Mouse (Mus musculus): ENCODE data around the gene Pelp1. TPM values are rescaled to one million over a fixed set of nuclear protein-coding genes. Genes with fewer than 3 reads are reported as not detected.

Pelp1 gene
- total RNA-seq, 1 experiment: 77.5 TPM

DNA sequence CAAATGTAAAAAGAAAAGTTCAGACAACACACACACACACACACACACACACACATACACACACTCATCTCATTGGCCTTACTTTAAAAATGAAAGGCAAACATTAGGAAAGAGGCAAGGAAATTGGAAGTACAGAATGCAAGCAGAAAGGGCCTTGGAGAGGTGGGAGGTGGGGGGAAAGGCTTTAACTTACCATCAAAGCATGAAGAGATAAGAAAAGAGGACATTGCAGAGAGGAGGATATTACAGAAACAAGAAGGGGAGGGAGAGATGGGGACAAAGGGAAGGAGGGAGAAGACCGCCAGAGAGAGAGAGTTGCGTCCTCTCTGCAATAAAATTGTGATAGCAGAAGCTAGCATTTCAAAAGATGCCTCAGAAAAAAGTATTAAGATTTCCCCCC is 28.5 kb downstream of the Pelp1 start:
- no peak overlapping the region for H3K4me3 ChIP-seq (ENCODE audit: insufficient read depth in 1 of 2, low read depth in 1 of 2, low read length in 2 of 2, poor library complexity in 1 of 2, severe bottlenecking in 1 of 2)
- H3K4me1 ChIP-seq (ENCODE audit: control insufficient read depth in 2 of 2, insufficient read depth in 2 of 2, low read length in 2 of 2, poor library complexity in 1 of 2): no peaks in the 10 kb centered on the region
- H3K36me3 ChIP-seq (ENCODE audit: control insufficient read depth, insufficient read depth, low read length, poor library complexity, severe bottlenecking): peaks cover 3% of the 10 kb centered on the region; the same call in 1 of the 2 replicates
- no peak for DNase-seq (ENCODE audit: low read depth, low spot score)
- TF ChIP-seq ZC3H11A (IDR thresholded peaks at IDR 0.05; ENCODE audit: borderline replicate concordance, low read depth, low read length) (no peak), ZNF384 (IDR thresholded peaks at IDR 0.05; ENCODE audit: low read depth, low read length) (no peak), HCFC1 (IDR thresholded peaks at IDR 0.05; ENCODE audit: borderline replicate concordance, insufficient read depth, low read length) (no peak), MAFK (IDR thresholded peaks at IDR 0.05; ENCODE audit: insufficient read depth, low read depth, low read length) (no peak)
- H3K9me3 ChIP-seq (ENCODE audit: control insufficient read depth, insufficient read depth, low read depth, low read length): no peaks in the 10 kb centered on the region
- H3K27ac ChIP-seq (ENCODE audit: insufficient read depth, low read depth, low read length, poor library complexity, severe bottlenecking): no peak overlapping the region
- in situ Hi-C loops (cut with MboI; ENCODE audit: low sequenced_read_pairs in 2 of 2, unreplicated experiment in 2 of 2): no loop called here
- no peak overlapping the region for H3K9ac ChIP-seq (ENCODE audit: insufficient read depth, low read depth, low read length, poor library complexity, severe bottlenecking)

DNA sequence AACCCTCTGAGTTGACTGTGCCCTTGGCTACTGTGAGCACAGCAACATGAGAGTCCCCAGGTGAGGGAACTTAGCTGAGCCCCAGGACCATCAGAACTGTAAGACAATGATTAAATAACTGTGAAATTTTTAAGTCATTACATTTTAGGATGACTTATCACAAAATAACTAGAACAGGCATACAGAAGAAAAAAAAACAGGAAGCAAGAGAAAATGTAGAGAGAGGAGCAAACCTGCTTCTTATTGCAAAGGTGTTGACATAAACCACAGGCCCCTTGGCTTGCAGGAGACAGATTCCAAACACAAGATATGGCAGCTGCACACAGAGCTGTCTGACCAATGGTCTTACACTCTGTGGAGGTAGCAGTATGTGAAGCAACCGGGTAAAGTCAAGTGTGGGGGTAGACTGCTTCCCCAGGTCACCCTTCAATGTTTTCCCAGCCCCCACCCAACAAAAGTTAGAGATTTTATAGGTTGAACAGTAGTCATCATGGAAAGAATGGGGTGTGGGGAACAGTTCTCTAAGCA is 29.3 kb downstream of the Pelp1 start:
- H3K9me3 ChIP-seq (ENCODE audit: control insufficient read depth, insufficient read depth, low read depth, low read length): no peaks in the 10 kb centered on the region; the same call in 1 of the 2 replicates
- H3K36me3 ChIP-seq (ENCODE audit: control insufficient read depth, insufficient read depth, low read length, poor library complexity, severe bottlenecking): peaks cover 3% of the 10 kb centered on the region; the same call in 1 of the 2 replicates
- no peaks in the 10 kb centered on the region for H3K4me1 ChIP-seq (ENCODE audit: control insufficient read depth in 2 of 2, insufficient read depth in 2 of 2, low read length in 2 of 2, poor library complexity in 1 of 2)
- no peak for DNase-seq (ENCODE audit: low read depth, low spot score)
- H3K9ac ChIP-seq (ENCODE audit: insufficient read depth, low read depth, low read length, poor library complexity, severe bottlenecking): no peak overlapping the region
- no peak for TF ChIP-seq MAFK (IDR thresholded peaks at IDR 0.05; ENCODE audit: insufficient read depth, low read depth, low read length)
- TF ChIP-seq ZNF384 (IDR thresholded peaks at IDR 0.05; ENCODE audit: low read depth, low read length): no peak
- no peak for TF ChIP-seq CHD2 (IDR thresholded peaks at IDR 0.05; ENCODE audit: low read depth, low read length)
- no peak for TF ChIP-seq HCFC1 (IDR thresholded peaks at IDR 0.05; ENCODE audit: borderline replicate concordance, insufficient read depth, low read length)
- no peak for TF ChIP-seq ZC3H11A (IDR thresholded peaks at IDR 0.05; ENCODE audit: borderline replicate concordance, low read depth, low read length)
- no peak overlapping the region for H3K4me3 ChIP-seq (ENCODE audit: insufficient read depth in 1 of 2, low read depth in 1 of 2, low read length in 2 of 2, poor library complexity in 1 of 2, severe bottlenecking in 1 of 2)
- no peak overlapping the region for H3K27ac ChIP-seq (ENCODE audit: insufficient read depth, low read depth, low read length, poor library complexity, severe bottlenecking)
- in situ Hi-C loops (cut with MboI; ENCODE audit: low sequenced_read_pairs in 2 of 2, unreplicated experiment in 2 of 2): no loop called here

DNA sequence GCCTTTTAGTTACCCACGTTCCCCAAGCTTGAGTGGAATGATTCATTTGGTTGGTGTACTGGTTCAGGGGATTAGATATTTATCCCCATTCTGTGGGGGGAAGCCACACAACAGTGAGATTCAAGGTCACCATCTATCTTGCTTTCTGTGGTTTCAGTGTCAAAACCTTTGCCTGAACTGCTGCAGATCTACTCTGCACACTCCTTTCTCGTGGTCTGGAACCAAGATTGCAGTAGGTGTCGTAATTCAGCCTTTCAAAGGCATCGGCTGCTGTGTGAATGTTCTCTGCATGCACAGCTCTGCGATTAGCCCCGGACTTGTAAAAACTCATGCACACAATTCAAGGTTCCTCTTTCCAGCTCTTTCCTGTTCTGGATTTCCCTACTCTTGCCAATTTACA is 33.8 kb downstream of the Pelp1 start:
- Histone ChIP-seq H3K9me3 (ENCODE audit: control insufficient read depth, insufficient read depth, low read depth, low read length) (no peaks in the 10 kb centered on the region; the same call in 1 of the 2 replicates), H3K9ac (ENCODE audit: insufficient read depth, low read depth, low read length, poor library complexity, severe bottlenecking) (no peak overlapping the region), H3K27ac (ENCODE audit: insufficient read depth, low read depth, low read length, poor library complexity, severe bottlenecking) (no peak overlapping the region), H3K36me3 (ENCODE audit: control insufficient read depth, insufficient read depth, low read length, poor library complexity, severe bottlenecking) (no peaks in the 10 kb centered on the region), H3K4me3 (ENCODE audit: insufficient read depth in 1 of 2, low read depth in 1 of 2, low read length in 2 of 2, poor library complexity in 1 of 2, severe bottlenecking in 1 of 2) (no peak overlapping the region), H3K4me1 (ENCODE audit: control insufficient read depth in 2 of 2, insufficient read depth in 2 of 2, low read length in 2 of 2, poor library complexity in 1 of 2) (no peaks in the 10 kb centered on the region)
- no peak for TF ChIP-seq ZNF384 (IDR thresholded peaks at IDR 0.05; ENCODE audit: low read depth, low read length)
- TF ChIP-seq HCFC1 (IDR thresholded peaks at IDR 0.05; ENCODE audit: borderline replicate concordance, insufficient read depth, low read length): no peak
- no peak for TF ChIP-seq CHD2 (IDR thresholded peaks at IDR 0.05; ENCODE audit: low read depth, low read length)
- TF ChIP-seq ZC3H11A (IDR thresholded peaks at IDR 0.05; ENCODE audit: borderline replicate concordance, low read depth, low read length): no peak
- no peak for TF ChIP-seq MAFK (IDR thresholded peaks at IDR 0.05; ENCODE audit: insufficient read depth, low read depth, low read length)
- in situ Hi-C loops (cut with MboI; ENCODE audit: low sequenced_read_pairs in 2 of 2, unreplicated experiment in 2 of 2): no loop called here
- DNase-seq (ENCODE audit: low read depth, low spot score): no peak

DNA sequence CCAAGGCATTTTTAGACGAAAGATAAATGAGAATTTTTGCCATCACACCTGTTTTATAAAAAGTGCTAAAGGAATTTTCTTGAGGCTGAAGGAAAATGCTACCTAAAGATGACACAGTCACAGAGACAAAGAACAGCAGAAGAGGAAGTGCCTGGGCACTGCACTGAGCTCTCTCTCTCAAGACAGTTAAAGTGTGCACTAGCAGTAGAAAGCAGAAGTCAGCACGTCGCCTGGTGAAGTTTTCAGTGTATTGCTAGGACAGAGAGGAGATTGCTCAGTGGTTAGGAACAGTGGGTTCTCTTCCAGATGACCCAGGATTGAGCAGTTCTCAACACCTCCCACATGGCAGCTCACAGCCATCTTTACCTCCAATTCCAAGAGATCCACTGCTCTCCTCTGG is 35.5 kb downstream of the Pelp1 start:
- Histone ChIP-seq H3K4me1 (ENCODE audit: control insufficient read depth in 2 of 2, insufficient read depth in 2 of 2, low read length in 2 of 2, poor library complexity in 1 of 2) (no peaks in the 10 kb centered on the region), H3K27ac (ENCODE audit: insufficient read depth, low read depth, low read length, poor library complexity, severe bottlenecking) (no peak overlapping the region), H3K36me3 (ENCODE audit: control insufficient read depth, insufficient read depth, low read length, poor library complexity, severe bottlenecking) (no peaks in the 10 kb centered on the region), H3K9me3 (ENCODE audit: control insufficient read depth, insufficient read depth, low read depth, low read length) (no peaks in the 10 kb centered on the region; the same call in 1 of the 2 replicates), H3K4me3 (ENCODE audit: insufficient read depth in 1 of 2, low read depth in 1 of 2, low read length in 2 of 2, poor library complexity in 1 of 2, severe bottlenecking in 1 of 2) (no peak overlapping the region), H3K9ac (ENCODE audit: insufficient read depth, low read depth, low read length, poor library complexity, severe bottlenecking) (no peak overlapping the region)
- in situ Hi-C loops (cut with MboI; ENCODE audit: low sequenced_read_pairs in 2 of 2, unreplicated experiment in 2 of 2): no loop called here
- no peak for DNase-seq (ENCODE audit: low read depth, low spot score)
- TF ChIP-seq ZNF384 (IDR thresholded peaks at IDR 0.05; ENCODE audit: low read depth, low read length) (no peak), MAFK (IDR thresholded peaks at IDR 0.05; ENCODE audit: insufficient read depth, low read depth, low read length) (no peak), ZC3H11A (IDR thresholded peaks at IDR 0.05; ENCODE audit: borderline replicate concordance, low read depth, low read length) (no peak)
